Mouse (Mus musculus): Measurements from ENCODE around the gene Begain. TPM values are rescaled to one million over a fixed set of nuclear protein-coding genes. Genes with fewer than 3 reads are reported as not detected.

Begain gene
- polyA plus RNA-seq, 1 experiment from 2014 or later: 1.8 TPM

DNA sequence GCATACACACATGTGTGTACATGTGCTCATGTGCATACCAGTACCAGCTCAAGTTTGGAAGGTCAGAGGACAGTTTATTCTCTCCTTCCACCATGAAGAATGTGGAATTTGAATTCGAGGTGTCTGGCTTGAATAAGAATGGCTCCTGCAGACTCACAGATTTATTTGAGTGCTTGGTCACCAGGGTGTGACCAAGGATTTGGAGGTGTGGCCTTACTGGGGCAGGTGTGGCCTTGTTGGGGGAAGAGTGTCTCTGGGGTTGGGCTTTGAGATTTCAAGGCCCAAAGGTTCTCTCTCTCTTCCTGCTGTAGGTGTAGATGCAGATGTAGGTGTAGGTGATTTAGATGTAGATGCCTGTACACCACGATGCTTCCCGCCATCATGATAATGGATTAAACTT, 15.5 kb upstream of the Begain start:
- no peak for ATAC-seq
- Histone ChIP-seq H3K36me3 (ENCODE audit: control insufficient read depth, insufficient read depth) (no peaks in the 10 kb centered on the region), H3K27me3 (replicated peaks; ENCODE audit: control insufficient read depth, insufficient read depth, low read length) (no peaks in the 10 kb centered on the region), H3K9ac (ENCODE audit: low read depth, low read length) (no peak overlapping the region), H3K4me1 (replicated peaks; ENCODE audit: control insufficient read depth, insufficient read depth, low read length) (no peaks in the 10 kb centered on the region), H3K4me2 (replicated peaks; ENCODE audit: low read depth) (no peak overlapping the region), H3K4me3 (ENCODE audit: low read depth, low read length) (no peak overlapping the region), H3K9me3 (ENCODE audit: control insufficient read depth) (no peaks in the 10 kb centered on the region), H3K27ac (ENCODE audit: low read depth, low read length) (no peak overlapping the region)
- TF ChIP-seq CTCF (IDR thresholded peaks at IDR 0.05; ENCODE audit: low read depth): no peak
- WGBS: 87% methylated on average over 3 of the region's 3 CpGs

GRCm38 (mm10) chr12:109077036-109077435, 9.0 kb upstream of the Begain start:
- Histone ChIP-seq H3K4me3 (ENCODE audit: low read depth, low read length) (no peak overlapping the region), H3K27me3 (replicated peaks; ENCODE audit: control insufficient read depth, insufficient read depth, low read length) (no peaks in the 10 kb centered on the region), H3K9ac (ENCODE audit: low read depth, low read length) (no peak overlapping the region), H3K36me3 (ENCODE audit: control insufficient read depth, insufficient read depth) (no peaks in the 10 kb centered on the region), H3K4me1 (replicated peaks; ENCODE audit: control insufficient read depth, insufficient read depth, low read length) (no peaks in the 10 kb centered on the region), H3K9me3 (ENCODE audit: control insufficient read depth) (no peaks in the 10 kb centered on the region), H3K27ac (ENCODE audit: low read depth, low read length) (no peak overlapping the region), H3K4me2 (replicated peaks; ENCODE audit: low read depth) (no peak overlapping the region)
- no peak for TF ChIP-seq CTCF (IDR thresholded peaks at IDR 0.05; ENCODE audit: low read depth)
- 80% methylated on average over 6 of the region's 6 CpGs for WGBS
- ATAC-seq: no peak

DNA sequence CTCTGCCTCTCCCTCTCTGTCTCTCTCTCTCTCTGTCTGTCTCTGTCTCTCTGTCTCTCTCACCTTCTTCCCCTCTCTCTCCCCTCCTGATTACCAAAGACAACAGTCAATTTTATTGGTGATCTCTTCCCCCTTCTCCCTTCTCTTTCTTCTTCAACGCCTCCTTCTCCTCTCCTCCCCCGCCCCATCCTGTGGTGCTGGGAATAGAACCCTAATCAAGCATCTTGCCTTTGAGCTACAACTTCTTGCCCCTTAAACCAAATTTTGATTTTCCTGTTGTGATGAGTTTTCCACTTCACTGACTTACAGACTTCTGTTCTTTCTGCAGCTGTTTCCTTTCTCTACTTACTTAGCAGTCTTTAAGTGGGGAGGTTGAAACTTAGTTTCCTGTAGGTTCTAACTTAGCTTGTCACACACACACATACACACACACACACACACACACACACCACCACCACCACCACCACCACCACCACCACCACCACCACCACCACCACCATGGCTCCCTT, 6.8 kb upstream of the Begain start:
- WGBS: 77% methylated on average over 2 of the region's 2 CpGs

DNA sequence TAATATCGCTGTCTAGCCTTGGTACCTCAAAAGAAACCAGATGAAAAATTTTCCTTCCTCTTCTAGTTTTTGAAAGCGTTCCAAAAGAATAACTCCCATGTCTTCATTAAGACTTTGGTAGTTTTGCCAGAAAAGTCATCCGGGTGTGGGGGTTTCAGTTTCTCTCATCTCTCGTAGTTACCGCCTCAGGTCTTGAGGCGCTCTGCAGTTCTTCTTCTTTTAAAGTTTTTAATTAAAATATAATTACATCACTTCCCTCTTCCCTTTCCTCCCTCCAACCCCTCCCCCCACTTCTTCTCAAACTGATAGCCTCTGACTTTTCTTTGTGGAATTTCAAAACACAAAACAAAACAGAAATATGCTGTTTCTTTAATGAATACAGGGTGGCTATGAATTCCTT, 6.1 kb upstream of the Begain start:
- Histone ChIP-seq H3K9me3 (ENCODE audit: control insufficient read depth) (no peaks in the 10 kb centered on the region), H3K27ac (ENCODE audit: low read depth, low read length) (no peak overlapping the region), H3K4me3 (ENCODE audit: low read depth, low read length) (no peak overlapping the region), H3K4me1 (replicated peaks; ENCODE audit: control insufficient read depth, insufficient read depth, low read length) (no peaks in the 10 kb centered on the region), H3K27me3 (replicated peaks; ENCODE audit: control insufficient read depth, insufficient read depth, low read length) (0 out of 2 replicates have a peak, but pooled peaks cover 3% of the 10 kb centered on the region), H3K36me3 (ENCODE audit: control insufficient read depth, insufficient read depth) (no peaks in the 10 kb centered on the region), H3K9ac (ENCODE audit: low read depth, low read length) (no peak overlapping the region), H3K4me2 (replicated peaks; ENCODE audit: low read depth) (no peak overlapping the region)
- 77% methylated on average over 6 of the region's 6 CpGs for WGBS
- TF ChIP-seq CTCF (IDR thresholded peaks at IDR 0.05; ENCODE audit: low read depth): no peak
- ATAC-seq: no peak

More for the DNA sequence above, 6.8 kb upstream of the Begain start:
- H3K4me1 ChIP-seq (replicated peaks; ENCODE audit: control insufficient read depth, insufficient read depth, low read length): no peaks in the 10 kb centered on the region
- TF ChIP-seq CTCF (IDR thresholded peaks at IDR 0.05; ENCODE audit: low read depth): no peak
- no peak for ATAC-seq
- no peak overlapping the region for H3K4me2 ChIP-seq (replicated peaks; ENCODE audit: low read depth)
- H3K27ac ChIP-seq (ENCODE audit: low read depth, low read length): no peak overlapping the region
- no peaks in the 10 kb centered on the region for H3K36me3 ChIP-seq (ENCODE audit: control insufficient read depth, insufficient read depth)
- H3K9me3 ChIP-seq (ENCODE audit: control insufficient read depth): no peaks in the 10 kb centered on the region
- H3K4me3 ChIP-seq (ENCODE audit: low read depth, low read length): no peak overlapping the region
- no peak overlapping the region for H3K9ac ChIP-seq (ENCODE audit: low read depth, low read length)
- H3K27me3 ChIP-seq (replicated peaks; ENCODE audit: control insufficient read depth, insufficient read depth, low read length): no peaks in the 10 kb centered on the region

- TF ChIP-seq CTCF (IDR thresholded peaks at IDR 0.05; ENCODE audit: low read depth): no peak
- 86% methylated on average over 13 of the region's 13 CpGs for WGBS
Measured at GRCm38 (mm10) chr12:109071248-109071647, 3.2 kb upstream of the Begain start.

DNA sequence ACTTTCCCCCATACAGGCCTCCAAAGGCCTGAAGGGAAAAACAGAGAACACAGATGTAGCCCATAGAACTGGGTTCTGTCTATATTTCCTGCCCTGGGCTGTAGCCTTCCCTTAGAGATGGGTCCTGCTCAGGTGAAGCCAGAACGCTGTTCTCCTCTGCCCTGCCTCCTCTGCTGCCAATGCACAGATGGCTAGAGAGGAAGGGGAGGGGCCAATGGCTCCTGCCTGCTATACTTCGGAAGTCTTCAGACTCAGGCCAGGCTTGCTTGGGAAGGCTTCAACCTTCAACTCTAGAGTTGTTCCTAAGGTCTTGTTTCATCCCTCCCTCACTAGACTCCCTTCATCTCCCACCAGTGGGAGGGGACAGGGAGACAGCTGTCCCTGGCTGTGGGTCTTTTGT, 1.7 kb upstream of the Begain start:
- Histone ChIP-seq H3K9me3 (ENCODE audit: control insufficient read depth) (no peaks in the 10 kb centered on the region), H3K4me1 (replicated peaks; ENCODE audit: control insufficient read depth, insufficient read depth, low read length) (no peaks in the 10 kb centered on the region), H3K27ac (ENCODE audit: low read depth, low read length) (no peak overlapping the region), H3K4me3 (ENCODE audit: low read depth, low read length) (no peak overlapping the region), H3K27me3 (replicated peaks; ENCODE audit: control insufficient read depth, insufficient read depth, low read length) (peaks cover 21% of the 10 kb centered on the region; the same call in 1 of the 2 replicates), H3K36me3 (ENCODE audit: control insufficient read depth, insufficient read depth) (no peaks in the 10 kb centered on the region), H3K9ac (ENCODE audit: low read depth, low read length) (no peak overlapping the region), H3K4me2 (replicated peaks; ENCODE audit: low read depth) (no peak overlapping the region)
- 43% methylated on average over 2 of the region's 2 CpGs for WGBS
- TF ChIP-seq CTCF (IDR thresholded peaks at IDR 0.05; ENCODE audit: low read depth): no peak
- no peak for ATAC-seq

More at GRCm38 (mm10) chr12:109071248-109071647, 3.2 kb upstream of the Begain start:
- no peaks in the 10 kb centered on the region for H3K9me3 ChIP-seq (ENCODE audit: control insufficient read depth)
- ATAC-seq: no peak
- no peak overlapping the region for H3K27ac ChIP-seq (ENCODE audit: low read depth, low read length)
- H3K4me3 ChIP-seq (ENCODE audit: low read depth, low read length): no peak overlapping the region
- H3K9ac ChIP-seq (ENCODE audit: low read depth, low read length): no peak overlapping the region
- peaks cover 21% of the 10 kb centered on the region; the same call in 1 of the 2 replicates for H3K27me3 ChIP-seq (replicated peaks; ENCODE audit: control insufficient read depth, insufficient read depth, low read length)
- no peaks in the 10 kb centered on the region for H3K36me3 ChIP-seq (ENCODE audit: control insufficient read depth, insufficient read depth)
- no peak overlapping the region for H3K4me2 ChIP-seq (replicated peaks; ENCODE audit: low read depth)
- H3K4me1 ChIP-seq (replicated peaks; ENCODE audit: control insufficient read depth, insufficient read depth, low read length): no peaks in the 10 kb centered on the region

- Histone ChIP-seq H3K4me1 (replicated peaks; ENCODE audit: control insufficient read depth, insufficient read depth, low read length) (no peaks in the 10 kb centered on the region), H3K4me2 (replicated peaks; ENCODE audit: low read depth) (peak overlapping the region; percentile 97; the same call in 1 of the 2 replicates), H3K36me3 (ENCODE audit: control insufficient read depth, insufficient read depth) (no peaks in the 10 kb centered on the region), H3K27me3 (replicated peaks; ENCODE audit: control insufficient read depth, insufficient read depth, low read length) (peaks cover 21% of the 10 kb centered on the region; the same call in 1 of the 2 replicates), H3K27ac (ENCODE audit: low read depth, low read length) (no peak overlapping the region), H3K4me3 (ENCODE audit: low read depth, low read length) (no peak overlapping the region), H3K9ac (ENCODE audit: low read depth, low read length) (no peak overlapping the region), H3K9me3 (ENCODE audit: control insufficient read depth) (no peaks in the 10 kb centered on the region)
- no peak for TF ChIP-seq CTCF (IDR thresholded peaks at IDR 0.05; ENCODE audit: low read depth)
- 37% methylated on average over 7 of the region's 7 CpGs for WGBS
- ATAC-seq: no peak
Measured at GRCm38 (mm10) chr12:109068738-109069137, 721 bp upstream of the Begain start.

Measured in intestine, postnatal 0 days (tissue).